Mouse (Mus musculus): ENCODE measurements around the gene Slc6a8.

The Slc6a8 gene

DNA sequence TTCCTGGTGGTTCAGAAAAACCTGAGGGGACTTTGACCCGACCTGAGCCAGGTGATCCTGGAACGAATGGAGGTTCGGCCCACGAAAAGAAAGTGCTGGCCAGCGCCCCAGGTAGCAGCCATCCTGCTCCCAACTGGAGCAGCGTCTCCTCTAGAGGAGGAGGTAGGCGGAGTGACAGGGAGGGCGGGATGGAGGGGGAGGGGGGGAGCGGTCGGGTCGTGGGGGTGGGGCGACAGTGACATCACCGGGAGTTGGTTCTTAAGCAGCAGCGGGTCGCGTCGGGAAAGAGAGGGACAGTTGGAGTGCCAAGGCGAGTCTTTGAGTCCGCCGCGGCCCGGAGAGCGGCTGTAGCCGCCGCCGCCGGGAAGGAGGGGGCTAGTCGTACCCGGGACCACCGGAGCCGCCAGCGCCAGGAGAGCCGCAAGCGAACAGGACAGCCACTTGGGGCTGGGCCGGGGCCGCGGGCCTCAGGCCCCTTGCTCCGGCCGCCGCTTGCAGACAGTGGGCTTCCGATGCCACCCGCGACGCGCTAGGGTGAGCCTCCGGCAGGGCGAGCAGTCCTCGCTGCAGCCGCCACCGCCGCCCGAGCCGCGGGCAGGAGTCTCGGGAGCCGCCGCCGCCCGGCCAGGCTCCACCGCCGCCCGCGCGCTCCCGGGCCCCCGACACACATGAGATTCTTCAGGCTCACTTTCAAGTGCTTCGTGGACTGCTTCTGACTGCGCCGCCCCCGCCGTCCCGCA, at the start of gene Slc6a8:
TSS of gene Slc6a8 (plus strand) at position 272 of the 740 bp plus-strand sequence.
- DNase-seq, result peak; percentile 54

DNA sequence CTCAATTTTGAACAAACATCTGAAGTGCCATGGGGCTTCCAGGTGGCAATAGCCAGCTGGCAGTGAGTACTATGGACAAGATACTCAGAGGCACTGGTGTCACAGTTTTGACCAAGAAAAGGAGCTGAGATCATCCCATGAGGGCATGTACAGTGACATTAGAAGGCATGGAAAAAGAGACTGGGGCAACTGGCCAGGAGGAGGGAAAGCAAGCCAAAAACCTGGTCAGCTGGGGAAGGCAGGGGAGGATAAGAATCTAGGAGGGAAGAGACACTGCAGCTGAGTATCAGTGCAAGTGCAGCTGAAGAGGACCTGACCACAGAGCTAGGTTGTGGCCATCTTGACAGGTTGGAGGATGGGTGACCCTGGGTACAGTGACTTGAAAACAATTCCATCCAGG, 46.0 kb upstream of the Slc6a8 start:
- no peak for DNase-seq

- no peak for DNase-seq
Measured at GRCm38 (mm10) chrX:73635425-73635824, 37.5 kb upstream of the Slc6a8 start.

DNA sequence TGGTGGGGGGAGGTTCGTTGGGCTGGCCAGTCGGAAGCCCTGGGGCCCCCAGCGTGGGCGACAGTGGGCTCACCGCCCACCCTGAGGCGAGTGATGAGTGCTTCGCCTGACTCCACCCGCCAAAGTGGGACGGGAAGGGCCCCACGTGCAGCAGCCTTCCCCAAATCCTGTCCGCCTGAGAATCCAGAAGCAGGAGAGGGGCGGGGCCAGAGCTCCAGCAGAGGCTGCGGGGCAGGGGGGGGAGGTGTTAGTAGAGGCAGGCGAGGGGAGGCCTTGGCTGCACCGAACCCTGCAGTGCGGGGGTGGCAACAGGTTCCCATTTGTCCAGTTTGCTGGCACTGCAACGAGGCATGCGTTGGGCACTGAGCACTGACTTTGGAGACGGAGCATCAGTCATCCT, 35.5 kb upstream of the Slc6a8 start:
- no peak for DNase-seq

- DNase-seq, result no peak
Measured at GRCm38 (mm10) chrX:73639255-73639675, 33.7 kb upstream of the Slc6a8 start, which contains the start of gene Dusp9. TSS of gene Dusp9 (plus strand) at chrX:73639419.

DNA sequence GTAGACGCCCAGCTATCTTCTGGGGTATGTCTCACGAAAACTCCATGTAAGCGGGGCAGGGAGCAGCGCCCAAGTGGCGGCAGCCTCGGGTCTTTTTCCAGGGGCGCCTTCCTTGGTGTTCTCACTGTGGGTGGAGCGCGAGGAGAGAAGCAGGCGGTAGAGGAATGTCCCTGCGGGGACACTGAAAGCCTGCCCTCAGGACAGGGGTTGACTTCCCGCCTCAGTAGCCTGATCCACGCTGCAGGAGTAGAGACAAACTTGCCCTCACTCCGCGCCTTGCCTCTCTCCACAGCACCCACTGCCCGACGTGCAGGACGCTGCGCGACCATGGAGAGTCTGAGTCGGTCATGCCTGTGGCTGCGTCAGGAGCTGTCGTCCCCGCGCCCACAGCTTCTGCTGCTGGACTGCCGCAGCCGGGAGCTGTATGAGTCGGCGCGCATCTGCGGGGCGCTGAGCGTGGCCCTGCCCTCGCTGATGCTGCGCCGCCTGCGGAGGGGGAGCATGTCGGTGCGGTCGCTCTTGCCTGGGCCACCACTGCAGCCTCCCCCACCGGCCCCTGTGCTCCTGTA, 33.0 kb upstream of the Slc6a8 start:
- no peak for DNase-seq

DNA sequence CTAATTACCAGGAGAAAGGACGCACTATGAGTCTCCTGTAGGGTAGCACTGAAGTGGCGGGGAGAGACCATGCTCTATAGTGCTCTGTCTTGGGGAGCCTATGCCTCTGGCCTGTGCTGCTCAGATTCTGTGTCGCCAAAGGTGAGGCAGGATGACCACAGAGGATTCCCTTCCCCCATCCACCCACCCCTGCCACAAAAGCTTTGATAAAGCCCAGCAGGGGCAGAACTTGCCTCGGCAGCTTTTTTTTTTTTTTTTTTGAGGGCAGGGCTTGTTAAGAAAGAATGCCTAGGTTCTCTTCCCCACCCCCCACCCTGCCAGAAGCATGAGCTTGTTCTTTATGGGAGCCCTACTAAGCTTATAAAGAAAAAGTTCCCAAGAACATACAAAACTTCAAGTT, 27.8 kb upstream of the Slc6a8 start:
- DNase-seq, result no peak

- DNase-seq, result no peak
Measured at GRCm38 (mm10) chrX:73650869-73651268, 22.1 kb upstream of the Slc6a8 start.

DNA sequence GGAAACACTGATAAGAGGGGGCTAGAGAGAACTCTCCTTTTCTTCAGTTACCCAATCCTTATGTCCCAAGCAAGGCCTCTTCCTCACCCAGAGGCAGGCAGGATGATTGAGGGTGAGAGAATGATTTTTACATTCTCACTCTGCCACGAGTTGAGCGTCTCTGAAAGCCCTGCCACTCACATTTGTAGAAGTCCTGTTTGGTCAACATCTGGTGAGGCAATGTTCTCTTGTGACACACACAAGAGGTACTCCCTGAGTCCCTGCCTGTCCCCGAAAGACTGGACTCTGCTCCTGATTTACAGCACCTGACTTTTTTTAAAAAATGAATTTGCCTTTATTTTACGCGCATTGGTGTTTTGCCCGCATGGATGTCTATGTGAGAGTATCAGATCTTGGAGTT, 19.6 kb upstream of the Slc6a8 start:
- DNase-seq, result no peak

DNA sequence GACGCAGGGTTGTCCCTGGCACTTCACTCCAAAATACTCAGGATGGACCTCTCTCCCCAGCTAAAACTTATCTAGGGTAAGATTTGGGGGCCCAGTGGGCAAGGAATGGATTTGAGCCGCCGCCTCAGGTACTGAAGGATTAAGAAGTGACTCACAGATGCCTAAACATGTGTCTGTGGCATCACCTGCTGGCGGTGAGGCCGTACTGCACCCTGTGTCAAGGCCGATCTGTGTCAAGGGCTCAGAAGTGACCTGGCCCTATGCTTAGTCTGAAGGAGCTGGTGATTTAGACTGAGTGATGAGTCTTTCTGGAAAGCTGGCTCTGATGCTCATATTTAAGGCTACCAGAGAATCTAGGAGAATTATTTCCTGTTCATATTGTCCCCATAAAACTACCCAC, 18.8 kb upstream of the Slc6a8 start:
- DNase-seq, result peak; percentile 61

DNA sequence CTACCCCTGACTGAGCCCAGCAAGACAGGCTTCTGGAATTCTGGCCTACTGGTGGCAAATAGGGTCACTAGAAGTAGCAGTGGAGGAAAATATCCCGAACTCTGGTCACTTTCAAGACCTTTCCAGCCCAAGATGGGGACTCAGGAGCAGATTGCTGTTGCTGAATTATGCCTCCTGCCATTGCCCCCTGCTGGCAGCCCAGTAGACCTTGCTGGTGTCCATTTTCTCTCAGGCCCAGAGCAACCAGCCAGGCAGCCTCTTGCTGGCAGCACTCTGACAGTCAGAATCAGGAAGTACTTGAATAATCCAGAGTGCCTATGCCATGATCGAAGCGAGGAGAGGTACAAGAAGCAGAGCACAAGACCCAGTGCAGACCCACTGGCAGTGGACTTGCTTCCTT, 17.4 kb upstream of the Slc6a8 start:
- DNase-seq, result no peak

GRCm38 (mm10) chrX:73658391-73658790, 14.6 kb upstream of the Slc6a8 start:
- no peak for DNase-seq

- DNase-seq, result peak; percentile 72
Measured at GRCm38 (mm10) chrX:73658936-73659574, 13.9 kb upstream of the Slc6a8 start.

- no peak for DNase-seq
Measured at GRCm38 (mm10) chrX:73659575-73660283, 13.2 kb upstream of the Slc6a8 start, which contains the start of gene Pnck. TSS of gene Pnck (minus strand) at chrX:73660117.

DNA sequence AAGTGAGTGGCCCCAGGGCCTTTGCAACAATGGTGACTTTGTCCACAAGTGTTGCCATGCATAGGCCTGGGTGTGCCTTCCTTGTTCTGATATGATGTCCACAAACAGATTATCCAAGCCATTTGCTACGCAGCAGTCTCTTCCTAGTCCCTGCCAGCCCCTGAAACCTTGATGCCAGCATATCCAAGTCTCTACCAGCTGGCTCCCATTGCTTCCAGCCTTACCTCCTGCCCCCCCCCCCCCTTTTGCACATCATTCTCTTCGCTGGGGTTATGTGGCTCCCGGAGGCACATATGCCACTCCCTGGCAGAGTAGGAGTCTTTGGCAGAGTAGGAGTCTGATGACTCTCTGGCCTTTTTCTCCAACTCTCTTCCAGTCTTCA, 12.7 kb upstream of the Slc6a8 start:
- DNase-seq, result no peak

DNA sequence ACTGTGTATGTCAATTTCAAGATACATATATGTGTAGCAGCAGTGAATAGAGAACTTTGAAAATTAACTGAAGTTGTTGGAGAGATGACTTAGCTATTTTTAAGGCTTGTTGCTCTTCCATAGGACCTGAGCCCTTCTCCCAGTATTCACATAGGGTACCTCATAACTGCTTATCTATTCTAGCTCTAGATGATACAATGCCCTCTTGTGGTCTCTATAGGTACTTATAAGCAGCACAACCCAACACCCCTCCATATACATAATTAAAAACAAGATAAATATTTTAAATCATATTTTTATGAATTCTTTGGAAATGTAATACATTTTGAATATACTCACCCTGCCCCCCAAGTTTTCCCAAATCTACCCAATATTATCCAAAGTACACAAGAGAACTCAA, 9.8 kb upstream of the Slc6a8 start:
- DNase-seq, result no peak

- DNase-seq, result peak; percentile 30
Measured at GRCm38 (mm10) chrX:73672031-73672431, 919 bp upstream of the Slc6a8 start.

DNA sequence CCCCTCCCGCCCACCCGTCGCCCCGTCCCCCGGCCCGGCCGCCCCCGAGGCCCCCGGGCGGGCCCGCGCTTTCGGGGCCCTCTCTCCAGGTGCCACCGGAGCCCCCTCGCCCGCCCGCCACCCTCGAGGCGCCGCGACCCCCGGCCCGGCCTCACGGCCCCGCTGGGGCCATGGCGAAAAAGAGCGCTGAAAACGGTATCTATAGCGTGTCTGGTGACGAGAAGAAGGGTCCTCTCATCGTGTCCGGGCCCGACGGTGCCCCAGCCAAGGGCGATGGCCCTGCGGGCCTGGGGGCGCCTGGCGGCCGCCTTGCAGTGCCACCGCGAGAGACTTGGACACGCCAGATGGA, 643 bp downstream of the Slc6a8 start:
- DNase-seq, result no peak

DNA sequence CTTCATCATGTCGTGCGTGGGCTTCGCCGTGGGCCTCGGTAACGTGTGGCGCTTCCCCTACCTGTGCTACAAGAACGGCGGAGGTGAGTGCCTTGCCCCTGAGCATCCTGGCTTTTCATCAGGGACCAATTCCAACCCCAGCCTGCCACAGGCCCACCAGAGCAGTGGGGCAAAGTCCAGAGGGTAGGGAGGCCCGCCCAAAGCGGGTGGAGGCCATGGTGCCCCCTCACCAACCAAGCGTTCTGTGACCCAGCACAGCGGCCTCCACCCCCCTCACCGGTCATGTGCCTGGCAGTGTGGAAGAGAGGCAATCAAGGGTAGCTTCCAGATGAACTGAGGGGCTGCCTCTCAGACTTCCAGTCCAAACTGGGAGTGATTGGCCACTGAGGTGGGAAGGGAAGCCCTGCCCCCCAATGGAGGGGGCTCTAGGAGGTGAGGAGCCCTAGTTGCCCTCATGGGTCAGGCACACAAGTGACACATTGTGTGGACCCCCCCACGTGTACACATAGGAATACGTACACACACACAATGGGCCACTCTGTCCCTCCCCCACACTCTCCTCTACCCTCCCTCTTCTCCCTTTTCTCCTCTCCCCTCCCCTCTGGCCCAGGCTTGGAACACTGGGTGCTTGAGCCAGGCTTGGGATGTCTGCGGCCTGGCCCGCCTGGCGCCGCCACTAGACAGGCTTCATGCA, 1.2 kb downstream of the Slc6a8 start:
- peak; percentile 83 for DNase-seq

DNA sequence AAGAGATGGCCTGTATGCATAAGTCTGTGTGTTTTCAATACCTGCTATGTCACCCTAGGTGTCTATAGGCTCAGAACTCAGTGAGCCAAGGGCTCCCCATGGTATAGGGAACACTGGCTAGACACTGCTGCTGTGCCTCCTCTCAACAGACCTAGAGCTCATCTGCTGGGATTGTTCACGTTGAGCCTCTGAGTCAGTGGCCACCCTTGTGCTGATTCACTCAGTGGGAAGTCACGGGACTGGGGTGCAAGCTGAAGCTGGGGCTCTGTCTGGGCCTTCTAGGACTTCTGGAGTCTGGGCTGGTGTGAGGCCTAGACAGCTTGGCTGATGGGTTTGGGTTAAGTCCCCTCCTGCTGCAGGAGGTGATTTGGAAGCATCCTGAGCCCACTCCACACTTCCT, 2.3 kb downstream of the Slc6a8 start:
- no peak for DNase-seq

DNA sequence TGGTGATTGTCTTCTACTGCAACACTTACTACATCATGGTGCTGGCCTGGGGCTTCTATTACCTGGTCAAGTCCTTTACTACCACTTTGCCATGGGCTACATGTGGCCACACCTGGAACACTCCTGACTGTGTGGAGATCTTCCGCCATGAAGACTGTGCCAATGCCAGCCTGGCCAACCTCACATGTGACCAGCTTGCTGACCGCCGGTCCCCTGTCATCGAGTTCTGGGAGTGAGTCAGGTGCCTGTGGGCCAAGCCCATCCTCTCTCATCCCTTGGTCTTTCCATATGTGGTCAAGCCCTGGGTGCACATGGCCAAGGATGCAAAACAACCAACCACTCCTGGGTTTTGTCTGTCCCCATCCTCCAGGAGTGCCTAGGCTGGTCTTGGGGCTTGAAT, 3.7 kb downstream of the Slc6a8 start:
- no peak for DNase-seq

GRCm38 (mm10) chrX:73684156-73684555, 11.2 kb downstream of the Slc6a8 start:
- no peak for DNase-seq

DNA sequence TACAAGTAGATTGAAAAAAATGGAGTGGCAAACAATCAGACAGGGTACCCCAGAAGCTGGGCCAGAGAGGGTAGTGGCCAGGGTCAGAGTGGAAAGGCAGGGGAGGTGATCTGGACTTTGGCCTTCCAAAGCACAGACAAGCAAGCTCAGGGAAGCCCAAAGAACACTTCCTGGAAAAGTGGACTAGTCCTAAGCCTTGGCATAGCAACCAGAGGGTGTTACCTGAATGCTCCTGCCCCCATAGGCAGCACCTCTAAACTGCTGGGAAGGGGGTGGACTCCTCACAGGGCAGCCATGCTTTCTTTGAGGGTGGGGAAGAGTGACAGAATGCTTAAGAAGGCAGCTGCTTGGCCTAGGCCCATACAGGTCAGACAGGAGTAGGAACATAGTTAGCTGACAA, 12.0 kb downstream of the Slc6a8 start:
- DNase-seq, result no peak
